Mouse (Mus musculus) heart, embryonic 15.5 days (tissue): ENCODE results near the gene Nxph1. TPM values are rescaled to one million over a fixed set of nuclear protein-coding genes. Genes with fewer than 3 reads are reported as not detected.

Source experiments
- ATAC-seq: fragments of 200-750 bp; cut with Nextera tagmentation; replicated peaks from 2 replicates; pipeline ENCODE4 v1.8.0; 2017; ENCODE audit warnings: low read depth, moderate TSS enrichment; ENCODE audit not compliant: insufficient number of reproducible peaks, insufficient read depth, low FRiP score
- H3K27ac ChIP-seq: fragments of 300-500 bp; sonication (generic); 2 replicates; pipeline ENCODE4 v1.5.1; 2015; ENCODE audit warnings: mild to moderate bottlenecking, inconsistent platforms
- H3K27me3 ChIP-seq: fragments of 300-500 bp; sonication (generic); 2 replicates; pipeline ENCODE4 v1.6.1; 2015; ENCODE audit warnings: inconsistent platforms
- H3K36me3 ChIP-seq: fragments of 300-500 bp; sonication (generic); 2 replicates; pipeline ENCODE4 v1.6.1; 2015; ENCODE audit warnings: mild to moderate bottlenecking, inconsistent platforms
- H3K4me1 ChIP-seq: fragments of 300-500 bp; sonication (generic); replicated peaks from 2 replicates; pipeline ENCODE4 v1.6.1; 2015; ENCODE audit warnings: inconsistent platforms
- H3K4me2 ChIP-seq: fragments of 300-500 bp; sonication (generic); 2 replicates; pipeline ENCODE4 v1.6.1; 2015; ENCODE audit warnings: inconsistent platforms, mild to moderate bottlenecking, moderate library complexity
- H3K4me3 ChIP-seq: fragments of 300-500 bp; sonication (generic); 2 replicates; pipeline ENCODE4 v1.5.1; 2015; ENCODE audit warnings: mild to moderate bottlenecking, inconsistent platforms
- H3K9ac ChIP-seq: fragments of 300-500 bp; sonication (generic); 2 replicates; pipeline ENCODE4 v1.6.1; 2015; ENCODE audit warnings: mild to moderate bottlenecking, inconsistent platforms
- H3K9me3 ChIP-seq: fragments of 300-500 bp; sonication (generic); replicated peaks from 2 replicates; pipeline ENCODE4 v1.6.1; 2016; ENCODE audit warnings: inconsistent platforms
- WGBS: fragments of 180-500 bp; shearing (Covaris S2); methylation state at CpG from one replicate; pipeline ENCODE4 v1.1.7; 2015; ENCODE audit warnings: mixed read lengths; 5-methylcytosine and 5-hydroxymethylcytosine counted together
- polyA plus RNA-seq: library from polyadenylated mRNA; unstranded; fragments of >200 nt; fragmentation: Nextera tagmentation; extraction: Ambion mirVana; gene quantifications from 2 replicates; pipeline ENCODE4 v1.2.1, GENCODE M21; 2015

The Nxph1 gene
- polyA plus RNA-seq, 1 experiment from 2014 or later: 0.14 TPM

DNA sequence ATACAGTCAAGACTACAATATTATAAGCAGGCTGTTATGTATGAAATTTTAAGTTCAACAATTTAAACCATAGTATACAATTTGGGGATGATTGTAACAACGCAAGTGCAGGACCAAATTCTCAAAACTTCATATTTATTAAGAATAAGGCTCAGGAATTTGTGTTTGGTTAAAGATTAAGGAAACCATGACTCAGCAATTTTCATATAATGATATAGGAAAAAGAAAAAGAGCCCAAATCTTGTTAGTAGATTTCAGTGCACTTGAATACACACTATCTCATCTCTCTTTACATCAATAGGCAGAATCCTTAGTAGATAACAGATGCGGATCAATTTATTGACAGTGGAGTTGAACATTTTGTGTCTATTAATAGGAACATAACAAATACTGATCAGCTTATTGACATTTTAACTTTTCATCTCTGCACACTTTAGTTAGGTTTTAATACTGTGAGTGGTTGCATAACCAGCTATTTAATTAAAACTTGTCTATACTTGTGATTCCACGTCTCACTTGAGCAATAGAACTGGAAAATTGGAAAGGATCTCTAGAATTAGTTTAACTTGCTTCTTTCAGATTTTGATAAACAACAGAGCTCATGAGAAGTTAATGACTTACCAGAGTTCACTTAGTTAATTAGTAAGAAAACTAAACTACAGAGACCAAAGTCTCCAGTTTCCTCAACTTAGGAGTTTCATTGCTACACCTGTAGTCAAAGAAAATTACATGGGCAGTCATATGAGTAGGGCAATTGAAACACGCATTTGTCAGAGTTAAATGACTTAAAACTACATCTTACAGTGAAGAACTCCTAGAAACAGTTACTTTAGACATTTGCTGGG is 113.3 kb downstream of the Nxph1 start:
- WGBS: 79% methylated on average over 4 of the region's 4 CpGs
- no peaks in the 10 kb centered on the region for H3K36me3 ChIP-seq
- no peaks in the 10 kb centered on the region for H3K27me3 ChIP-seq
- H3K4me1 ChIP-seq: no peaks in the 10 kb centered on the region
- no peak overlapping the region for H3K27ac ChIP-seq
- H3K9me3 ChIP-seq: no peaks in the 10 kb centered on the region
- ATAC-seq: no peak
- no peak overlapping the region for H3K9ac ChIP-seq
- H3K4me3 ChIP-seq: no peak overlapping the region
- no peak overlapping the region for H3K4me2 ChIP-seq

GRCm38 (mm10) chr6:9066435-9066834 is 118.2 kb downstream of the Nxph1 start:
- no peaks in the 10 kb centered on the region for H3K36me3 ChIP-seq
- no peak overlapping the region for H3K4me2 ChIP-seq
- WGBS: 85% methylated on average over 3 of the region's 3 CpGs
- no peaks in the 10 kb centered on the region for H3K27me3 ChIP-seq
- H3K4me1 ChIP-seq: no peaks in the 10 kb centered on the region
- H3K9ac ChIP-seq: no peak overlapping the region
- H3K4me3 ChIP-seq: no peak overlapping the region
- H3K9me3 ChIP-seq: no peaks in the 10 kb centered on the region
- no peak for ATAC-seq
- H3K27ac ChIP-seq: no peak overlapping the region

GRCm38 (mm10) chr6:9069913-9070312 is 121.7 kb downstream of the Nxph1 start:
- Histone ChIP-seq H3K4me2 (no peak overlapping the region), H3K36me3 (no peaks in the 10 kb centered on the region), H3K9ac (no peak overlapping the region), H3K4me1 (no peaks in the 10 kb centered on the region), H3K9me3 (no peaks in the 10 kb centered on the region), H3K27me3 (no peaks in the 10 kb centered on the region), H3K4me3 (no peak overlapping the region), H3K27ac (no peak overlapping the region)
- ATAC-seq: no peak
- 61% methylated on average over 7 of the region's 7 CpGs for WGBS

GRCm38 (mm10) chr6:9076463-9076862 is 128.2 kb downstream of the Nxph1 start:
- no peak for ATAC-seq
- Histone ChIP-seq H3K4me3 (no peak overlapping the region), H3K36me3 (no peaks in the 10 kb centered on the region), H3K9me3 (no peaks in the 10 kb centered on the region), H3K9ac (no peak overlapping the region), H3K4me2 (no peak overlapping the region), H3K4me1 (no peaks in the 10 kb centered on the region), H3K27me3 (no peaks in the 10 kb centered on the region), H3K27ac (no peak overlapping the region)
- WGBS: 55% methylated on average over 2 of the region's 2 CpGs

- no peak overlapping the region for H3K4me3 ChIP-seq
- 49% methylated on average over 4 of the region's 4 CpGs for WGBS
- no peaks in the 10 kb centered on the region for H3K36me3 ChIP-seq
- no peak for ATAC-seq
- H3K4me2 ChIP-seq: no peak overlapping the region
- H3K4me1 ChIP-seq: no peaks in the 10 kb centered on the region
- no peaks in the 10 kb centered on the region for H3K27me3 ChIP-seq
- H3K9ac ChIP-seq: no peak overlapping the region
- no peaks in the 10 kb centered on the region for H3K9me3 ChIP-seq
- H3K27ac ChIP-seq: no peak overlapping the region
Observed at GRCm38 (mm10) chr6:9077793-9078689, 129.8 kb downstream of the Nxph1 start.

GRCm38 (mm10) chr6:9083851-9084250 is 135.6 kb downstream of the Nxph1 start:
- no peaks in the 10 kb centered on the region for H3K36me3 ChIP-seq
- no peaks in the 10 kb centered on the region for H3K27me3 ChIP-seq
- no peak overlapping the region for H3K4me2 ChIP-seq
- H3K4me1 ChIP-seq: no peaks in the 10 kb centered on the region
- WGBS: 77% methylated on average over 3 of the region's 3 CpGs
- ATAC-seq: no peak
- no peak overlapping the region for H3K27ac ChIP-seq
- H3K9me3 ChIP-seq: no peaks in the 10 kb centered on the region
- H3K4me3 ChIP-seq: no peak overlapping the region
- H3K9ac ChIP-seq: no peak overlapping the region

GRCm38 (mm10) chr6:9097345-9097744 is 149.1 kb downstream of the Nxph1 start:
- no peak overlapping the region for H3K4me3 ChIP-seq
- no peak overlapping the region for H3K9ac ChIP-seq
- H3K27me3 ChIP-seq: no peaks in the 10 kb centered on the region
- ATAC-seq: no peak
- no peak overlapping the region for H3K27ac ChIP-seq
- H3K4me2 ChIP-seq: no peak overlapping the region
- no peaks in the 10 kb centered on the region for H3K36me3 ChIP-seq
- WGBS: 74% methylated on average over 2 of the region's 2 CpGs
- no peaks in the 10 kb centered on the region for H3K4me1 ChIP-seq
- H3K9me3 ChIP-seq: no peaks in the 10 kb centered on the region

DNA sequence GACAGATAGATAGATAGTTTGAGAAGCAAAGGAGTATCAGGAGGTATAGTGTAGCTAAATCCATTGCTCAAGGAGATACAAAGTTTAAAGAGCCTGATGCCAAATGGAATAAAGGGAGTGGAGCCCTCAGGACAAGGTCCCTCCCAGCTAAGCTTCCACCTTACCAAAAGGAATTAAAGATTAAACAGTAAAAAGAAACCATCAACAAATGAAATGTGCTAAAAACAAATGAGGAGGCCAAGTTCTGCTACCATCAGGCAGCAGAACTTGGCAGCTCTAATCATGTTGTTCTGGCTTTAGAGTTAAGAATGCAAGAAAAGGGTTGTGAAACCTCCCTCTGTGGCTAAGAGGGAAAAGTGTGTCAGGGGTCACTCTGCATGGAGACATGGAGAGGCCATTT is 159.1 kb downstream of the Nxph1 start:
- Histone ChIP-seq H3K27ac (no peak overlapping the region), H3K9me3 (no peaks in the 10 kb centered on the region), H3K4me2 (no peak overlapping the region), H3K27me3 (no peaks in the 10 kb centered on the region), H3K36me3 (no peaks in the 10 kb centered on the region), H3K4me3 (no peak overlapping the region), H3K4me1 (no peaks in the 10 kb centered on the region), H3K9ac (no peak overlapping the region)
- no peak for ATAC-seq

- WGBS: 66% methylated on average over 2 of the region's 2 CpGs
- Histone ChIP-seq H3K9ac (no peak overlapping the region), H3K9me3 (no peaks in the 10 kb centered on the region), H3K36me3 (no peaks in the 10 kb centered on the region), H3K4me2 (no peak overlapping the region), H3K4me1 (no peaks in the 10 kb centered on the region), H3K27me3 (no peaks in the 10 kb centered on the region), H3K27ac (no peak overlapping the region), H3K4me3 (no peak overlapping the region)
- ATAC-seq: no peak
Observed at GRCm38 (mm10) chr6:9119136-9119535, 170.9 kb downstream of the Nxph1 start.

DNA sequence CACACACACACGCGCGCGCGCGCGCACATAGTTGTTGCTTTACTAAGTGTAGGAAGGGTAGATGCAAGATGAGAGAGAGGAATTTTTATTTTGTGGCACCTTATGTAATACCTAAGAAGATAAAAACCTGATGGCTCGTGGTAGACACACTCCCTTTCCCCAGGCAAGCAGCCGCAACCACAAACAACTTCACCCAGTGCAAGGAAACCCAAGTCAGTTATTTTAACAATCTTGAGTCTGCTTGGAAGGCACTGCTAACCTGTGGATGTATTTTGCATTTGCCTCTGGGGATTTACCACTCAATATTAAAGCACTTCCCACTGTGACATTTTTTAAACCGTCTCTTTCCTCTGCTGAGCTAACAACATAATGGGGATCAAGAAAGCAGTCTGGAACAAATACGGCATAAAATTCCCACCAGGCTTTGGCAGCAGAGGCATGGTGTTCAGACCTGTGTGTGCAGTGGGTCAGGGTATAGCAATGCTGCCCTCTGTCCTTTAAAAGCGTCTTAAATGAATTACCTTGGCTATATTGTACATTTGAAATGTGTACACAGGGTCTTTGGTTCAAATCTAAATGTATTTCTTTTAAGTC is 176.2 kb downstream of the Nxph1 start:
- ATAC-seq: no peak
- no peaks in the 10 kb centered on the region for H3K9me3 ChIP-seq
- H3K4me1 ChIP-seq: no peaks in the 10 kb centered on the region
- H3K27me3 ChIP-seq: no peaks in the 10 kb centered on the region
- H3K36me3 ChIP-seq: no peaks in the 10 kb centered on the region
- WGBS: 84% methylated on average over 12 of the region's 12 CpGs
- H3K4me3 ChIP-seq: no peak overlapping the region
- no peak overlapping the region for H3K9ac ChIP-seq
- no peak overlapping the region for H3K27ac ChIP-seq
- H3K4me2 ChIP-seq: no peak overlapping the region

DNA sequence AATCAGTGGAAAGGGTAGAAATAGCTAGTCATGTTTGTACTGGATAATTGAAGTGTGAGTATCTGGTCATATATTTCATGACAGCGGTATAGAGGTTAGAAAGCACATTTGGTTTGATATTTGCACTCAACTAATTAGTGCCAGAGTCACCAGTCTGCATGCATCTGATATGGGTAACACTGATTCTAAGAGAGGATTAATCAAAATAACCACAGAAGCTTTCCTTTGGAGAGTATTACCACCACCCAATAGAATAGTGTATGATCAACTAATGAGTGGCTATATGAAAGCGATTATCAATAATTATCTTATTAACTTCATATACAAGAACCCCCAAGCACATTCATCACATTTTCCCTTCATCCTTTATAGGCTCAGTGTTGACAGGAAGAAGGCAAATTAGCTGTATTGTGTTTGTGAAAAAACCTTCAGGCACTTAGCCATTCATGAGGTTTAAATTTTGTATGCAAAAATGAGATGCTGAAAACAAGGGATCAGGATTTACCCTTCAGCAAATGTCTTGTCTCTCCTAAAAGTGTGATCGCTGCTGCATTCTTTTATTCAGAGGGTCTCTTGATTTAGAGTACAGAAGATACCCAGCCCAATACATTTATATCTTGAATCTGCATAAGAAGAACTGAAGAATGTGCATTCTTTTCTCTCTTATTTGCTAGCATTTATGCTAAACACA is 185.5 kb downstream of the Nxph1 start:
- 63% methylated on average over 3 of the region's 3 CpGs for WGBS
- no peak for ATAC-seq
- H3K36me3 ChIP-seq: no peaks in the 10 kb centered on the region

More for the DNA sequence above, 185.5 kb downstream of the Nxph1 start:
- H3K27ac ChIP-seq: no peak overlapping the region
- no peaks in the 10 kb centered on the region for H3K9me3 ChIP-seq
- H3K27me3 ChIP-seq: no peaks in the 10 kb centered on the region
- no peak overlapping the region for H3K4me3 ChIP-seq
- no peak overlapping the region for H3K4me2 ChIP-seq
- no peak overlapping the region for H3K9ac ChIP-seq
- no peaks in the 10 kb centered on the region for H3K4me1 ChIP-seq
